Comparison of ENCODE assay signal across 8 mouse cellular contexts in the genomic region with DNA sequence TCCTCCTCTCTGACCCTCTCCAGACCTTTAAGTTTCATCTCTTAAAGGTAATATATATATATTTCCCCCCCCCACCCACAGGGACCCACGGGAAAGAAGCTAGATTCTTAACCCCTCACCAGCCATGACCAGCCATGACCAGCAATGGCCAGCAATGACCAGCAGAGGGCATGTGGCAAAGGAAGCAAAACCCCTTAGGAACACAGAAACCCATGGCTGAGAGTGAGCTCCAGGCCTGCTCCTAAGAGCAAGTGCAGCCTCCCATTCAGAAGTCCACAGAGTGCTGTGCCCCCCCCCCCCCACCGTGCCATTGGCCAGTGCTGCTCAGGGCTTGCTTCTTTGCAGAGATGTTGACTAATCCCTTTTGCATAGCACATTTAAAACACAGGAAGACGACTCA.
A peak's percentile ranks its signal among the peaks of the same experiment; 100 is the strongest.
DNase-seq lines count a peak whose midpoint lies in the region; ATAC-seq and TF ChIP-seq lines count a peak whose summit lies in the region.

No protein-coding gene starts in this region.

- no peak overlapping the region for H3K4me3 ChIP-seq in forebrain, embryonic 16.5 days (replicated peaks; ENCODE audit: low read length)
- no peak overlapping the region for H3K4me3 ChIP-seq in small intestine, adult 2 months (ENCODE audit: low read depth, low read length)

- peak; percentile 33 to 72 for DNase-seq in adrenal gland, adult (ENCODE audit: inconsistent age in 2 of 2, low spot score in 1 of 2)
- DNase-seq in adrenal gland, adult 8-10 months, result no peak
- peak; percentile 24 for DNase-seq in CD4-positive helper T cell, adult 2 months (ENCODE audit: low read depth, low spot score)
- peak; percentile 79 for DNase-seq in kidney, postnatal 10 days
- peak; percentile 77 for DNase-seq in lung, postnatal 36 days

- no peaks in the 10 kb centered on the region for H3K9me3 ChIP-seq in forebrain, embryonic 16.5 days (ENCODE audit: control insufficient read depth, low read length)

- no peaks in the 10 kb centered on the region for H3K4me1 ChIP-seq in forebrain, embryonic 16.5 days (replicated peaks; ENCODE audit: control insufficient read depth, insufficient read depth, low read length)
- H3K4me1 ChIP-seq in small intestine, adult 2 months (ENCODE audit: control insufficient read depth, insufficient read depth, insufficient read length, low read length), result no peaks in the 10 kb centered on the region

- WGBS in forebrain, embryonic 16.5 days, result 19% methylated on average over 3 of the region's 3 CpGs
- WGBS in small intestine, adult 2 months, result 31% methylated on average over 3 of the region's 3 CpGs

- H3K4me2 ChIP-seq in forebrain, embryonic 16.5 days (ENCODE audit: low read length), result no peak overlapping the region

- H3K27me3 ChIP-seq in forebrain, embryonic 16.5 days (replicated peaks; ENCODE audit: control insufficient read depth, insufficient read depth, low read length), result no peaks in the 10 kb centered on the region
- no peaks in the 10 kb centered on the region for H3K27me3 ChIP-seq in small intestine, adult 2 months (ENCODE audit: control insufficient read depth, insufficient read depth, low read length)

- no peaks in the 10 kb centered on the region for H3K36me3 ChIP-seq in forebrain, embryonic 16.5 days (ENCODE audit: control insufficient read depth, insufficient read depth)
- no peaks in the 10 kb centered on the region for H3K36me3 ChIP-seq in small intestine, adult 2 months (ENCODE audit: control insufficient read depth, insufficient read depth, low read length)

- no peak for TF ChIP-seq POLR2A in small intestine, adult 2 months (IDR thresholded peaks at IDR 0.05; ENCODE audit: low read depth, low read length)

- peak; percentile 68; the same call in 1 of the 2 replicates for TF ChIP-seq CTCF in small intestine, adult 2 months (IDR thresholded peaks at IDR 0.05; ENCODE audit: extremely low read depth, insufficient read length, insufficient replicate concordance, low read depth, low read length)

- peak; percentile 54 for ATAC-seq in cerebellum, adult (ENCODE audit: insufficient number of reproducible peaks, low FRiP score, low TSS enrichment)
- peak; percentile 37; the same call in 1 of the 2 replicates for ATAC-seq in forebrain, embryonic 16.5 days

- no peak overlapping the region for H3K27ac ChIP-seq in forebrain, embryonic 16.5 days (ENCODE audit: low read length)
- no peak overlapping the region for H3K27ac ChIP-seq in small intestine, adult 2 months (ENCODE audit: insufficient read depth, low read depth, low read length)

- no peak overlapping the region for H3K9ac ChIP-seq in forebrain, embryonic 16.5 days (replicated peaks; ENCODE audit: low read depth, low read length)
